Mouse (Mus musculus) heart, postnatal 0 days (tissue): ENCODE results near the gene Gm20425. TPM values are rescaled to one million over a fixed set of nuclear protein-coding genes. Genes with fewer than 3 reads are reported as not detected.

Experiments
- ATAC-seq: fragments of 200-750 bp; cut with Nextera tagmentation; 2 replicates; pipeline ENCODE4 v1.8.0; 2017; ENCODE audit warnings: low read depth, moderate number of reproducible peaks, moderate library complexity; ENCODE audit not compliant: insufficient read depth
- DNase-seq: peaks from one replicate; pipeline ENCODE4 v3.0.0-alpha.2; 2016; ENCODE audit warnings: low spot score
- H3K27ac ChIP-seq: fragments of 300-500 bp; sonication (generic); 2 replicates; pipeline ENCODE4 v1.5.1; 2014; ENCODE audit warnings: low read depth, mild to moderate bottlenecking
- H3K27me3 ChIP-seq: fragments of 300-500 bp; sonication (generic); 2 replicates; pipeline ENCODE4 v1.6.1; 2014; ENCODE audit warnings: low read length, mixed read lengths; ENCODE audit not compliant: control insufficient read depth, insufficient read depth
- H3K36me3 ChIP-seq: fragments of 300-500 bp; sonication (generic); replicated peaks from 2 replicates; pipeline ENCODE4 v1.6.1; 2014; ENCODE audit warnings: low read length, mixed read lengths; ENCODE audit not compliant: control insufficient read depth, insufficient read depth
- H3K4me1 ChIP-seq: fragments of 300-500 bp; sonication (generic); 2 replicates; pipeline ENCODE4 v1.6.1; 2014; ENCODE audit warnings: antibody characterized with exemption; ENCODE audit not compliant: control insufficient read depth, insufficient read depth
- H3K4me2 ChIP-seq: fragments of 300-500 bp; sonication (generic); 2 replicates; pipeline ENCODE4 v1.6.1; 2014; ENCODE audit warnings: low read depth, mild to moderate bottlenecking, low read length, moderate library complexity
- H3K4me3 ChIP-seq: fragments of 300-500 bp; sonication (generic); 2 replicates; pipeline ENCODE4 v1.5.1; 2014; ENCODE audit warnings: low read depth, low read length
- H3K9ac ChIP-seq: fragments of 300-500 bp; sonication (generic); replicated peaks from 2 replicates; pipeline ENCODE4 v1.6.1; 2014; ENCODE audit warnings: low read depth, low read length, mixed read lengths
- H3K9me3 ChIP-seq: fragments of 300-500 bp; sonication (generic); replicated peaks from 2 replicates; pipeline ENCODE4 v1.6.1; 2016; ENCODE audit warnings: low read length; ENCODE audit not compliant: control insufficient read depth
- CTCF ChIP-seq: IDR thresholded peaks from 2 replicates; pipeline ENCODE4 v1.5.1; 2016; ENCODE audit warnings: antibody characterized with exemption, control low read depth, low read depth
- EP300 ChIP-seq: IDR thresholded peaks from 2 replicates; pipeline ENCODE4 v1.6.1; 2016; ENCODE audit warnings: antibody characterized with exemption, low read depth
- WGBS: fragments of 180-500 bp; shearing (Covaris S2); extraction: QIAGEN DNeasy Blood & Tissue Kit; methylation state at CpG from one replicate; pipeline ENCODE4 v1.1.7; 2014; 5-methylcytosine and 5-hydroxymethylcytosine counted together
- polyA plus RNA-seq: library from polyadenylated mRNA; unstranded; fragments of >200 nt; fragmentation: Nextera tagmentation; extraction: Ambion mirVana; gene quantifications from 2 replicates; pipeline ENCODE4 v1.2.1, GENCODE M21; 2015
- total RNA-seq: library from RNA; depleted of rRNA; stranded (reverse); fragments of >200 nt; gene quantifications from 2 replicates; pipeline ENCODE4 v1.2.3, GENCODE M21; 2014; ENCODE audit warnings: low replicate concordance

Gm20425 gene
- total and polyA plus RNA-seq, 2 experiments from 2014 or later: 3.0 to 4.2 TPM

GRCm38 (mm10) chr9:103185946-103186345 is 44.2 kb downstream of the Gm20425 start:
- Histone ChIP-seq H3K27me3 (no peaks in the 10 kb centered on the region), H3K4me2 (no peak overlapping the region), H3K4me1 (0 out of 2 replicates have a peak, but pooled peaks cover 2% of the 10 kb centered on the region), H3K4me3 (no peak overlapping the region), H3K27ac (no peak overlapping the region), H3K36me3 (peaks cover 32% of the 10 kb centered on the region), H3K9ac (no peak overlapping the region), H3K9me3 (no peaks in the 10 kb centered on the region)
- ATAC-seq (no peak), DNase-seq (no peak)
- 70% methylated on average over 8 of the region's 8 CpGs for WGBS
- TF ChIP-seq CTCF (no peak), EP300 (no peak)

DNA sequence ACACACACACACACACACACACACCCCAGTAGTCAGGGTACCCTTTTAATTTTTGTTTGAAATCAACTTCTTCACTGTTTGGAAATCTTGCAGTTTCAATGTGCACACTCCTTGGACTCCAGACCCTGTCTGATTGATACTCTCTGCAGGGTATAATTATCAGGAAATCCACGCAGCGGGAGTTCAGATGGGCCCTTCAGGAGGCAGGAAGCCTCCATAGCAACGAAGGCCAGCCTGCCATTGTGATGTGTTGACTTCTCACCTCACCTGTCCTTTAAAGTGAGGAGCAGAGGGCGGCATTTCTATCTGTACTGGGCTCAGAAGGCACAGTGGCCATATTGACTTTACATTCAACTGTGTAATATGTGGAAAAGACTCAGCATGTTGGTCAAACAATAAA is 45.3 kb downstream of the Gm20425 start:
- Histone ChIP-seq H3K27ac (no peak overlapping the region), H3K4me2 (no peak overlapping the region), H3K9me3 (no peaks in the 10 kb centered on the region), H3K9ac (no peak overlapping the region), H3K36me3 (peaks cover 21% of the 10 kb centered on the region), H3K27me3 (no peaks in the 10 kb centered on the region), H3K4me1 (peaks cover 8% of the 10 kb centered on the region), H3K4me3 (no peak overlapping the region)
- 70% methylated on average over 4 of the region's 4 CpGs for WGBS
- no peak for TF ChIP-seq EP300
- TF ChIP-seq CTCF: no peak
- no peak for ATAC-seq
- DNase-seq: no peak

DNA sequence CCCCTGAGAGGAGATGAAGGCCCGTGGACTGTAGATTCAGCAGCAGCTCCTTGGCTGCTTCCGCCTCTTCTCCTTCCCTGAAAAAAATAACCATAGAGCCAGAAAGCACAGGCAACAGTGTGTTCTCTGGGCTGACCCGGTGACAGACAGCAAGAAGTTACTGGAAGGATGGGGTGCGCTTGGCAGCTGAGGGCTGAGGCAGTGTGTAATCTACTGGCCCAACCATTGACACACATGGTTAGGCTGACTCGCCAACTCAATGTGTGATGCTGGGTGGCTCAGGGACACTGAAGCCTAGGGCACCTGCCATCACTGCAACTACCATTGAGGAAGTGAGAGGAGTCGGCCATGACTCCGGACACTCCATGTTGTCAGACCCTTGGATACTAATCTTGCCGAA is 48.2 kb downstream of the Gm20425 start:
- peaks cover 8% of the 10 kb centered on the region for H3K4me1 ChIP-seq
- WGBS: 83% methylated on average over 8 of the region's 8 CpGs
- no peak overlapping the region for H3K4me3 ChIP-seq
- H3K36me3 ChIP-seq: no peaks in the 10 kb centered on the region
- H3K27ac ChIP-seq: no peak overlapping the region
- no peak for DNase-seq
- H3K27me3 ChIP-seq: no peaks in the 10 kb centered on the region
- H3K4me2 ChIP-seq: no peak overlapping the region
- no peak for TF ChIP-seq EP300
- TF ChIP-seq CTCF: no peak
- no peaks in the 10 kb centered on the region for H3K9me3 ChIP-seq
- H3K9ac ChIP-seq: no peak overlapping the region
- no peak for ATAC-seq

- Histone ChIP-seq H3K4me2 (peak overlapping the region; percentile 68), H3K9ac (no peak overlapping the region; the same call in 1 of the 2 replicates), H3K36me3 (no peaks in the 10 kb centered on the region), H3K27ac (0 out of 2 replicates have a peak overlapping the region, but pooled peaks have one; percentile 14), H3K27me3 (no peaks in the 10 kb centered on the region), H3K4me3 (peak overlapping the region; percentile 46), H3K4me1 (peaks cover 8% of the 10 kb centered on the region), H3K9me3 (no peaks in the 10 kb centered on the region)
- DNase-seq: peak; percentile 81
- no peak for TF ChIP-seq EP300
- TF ChIP-seq CTCF: no peak
- 2% methylated on average over 20 of the region's 20 CpGs for WGBS
- peak; percentile 85 for ATAC-seq
Measured at GRCm38 (mm10) chr9:103180807-103181565, 49.1 kb downstream of the Gm20425 start.

GRCm38 (mm10) chr9:103180303-103180702 is 49.8 kb downstream of the Gm20425 start:
- H3K4me2 ChIP-seq: peak overlapping the region; percentile 68
- 50% methylated on average over 3 of the region's 3 CpGs for WGBS
- H3K9me3 ChIP-seq: no peaks in the 10 kb centered on the region
- no peak overlapping the region for H3K9ac ChIP-seq
- no peaks in the 10 kb centered on the region for H3K36me3 ChIP-seq
- H3K27ac ChIP-seq: 0 out of 2 replicates have a peak overlapping the region, but pooled peaks have one; percentile 14
- no peaks in the 10 kb centered on the region for H3K27me3 ChIP-seq
- ATAC-seq (peak; percentile 18; the same call in 1 of the 2 replicates), DNase-seq (no peak)
- no peak for TF ChIP-seq CTCF
- TF ChIP-seq EP300: no peak
- H3K4me1 ChIP-seq: peaks cover 8% of the 10 kb centered on the region
- peak overlapping the region; percentile 46 for H3K4me3 ChIP-seq
